Mouse (Mus musculus) MN1 (cell line): ENCODE measurements around the gene 1810024B03Rik.
"Not testable (repeated sequence)": the region's sequence is repeated elsewhere in the genome, so short reads cannot be mapped to it uniquely, and the experiment has no call there.

Experiments used
- DNase-seq: peaks from one replicate; pipeline ENCODE4 v3.0.0-alpha.2; 2016; ENCODE audit warnings: low spot score

1810024B03Rik gene

DNA sequence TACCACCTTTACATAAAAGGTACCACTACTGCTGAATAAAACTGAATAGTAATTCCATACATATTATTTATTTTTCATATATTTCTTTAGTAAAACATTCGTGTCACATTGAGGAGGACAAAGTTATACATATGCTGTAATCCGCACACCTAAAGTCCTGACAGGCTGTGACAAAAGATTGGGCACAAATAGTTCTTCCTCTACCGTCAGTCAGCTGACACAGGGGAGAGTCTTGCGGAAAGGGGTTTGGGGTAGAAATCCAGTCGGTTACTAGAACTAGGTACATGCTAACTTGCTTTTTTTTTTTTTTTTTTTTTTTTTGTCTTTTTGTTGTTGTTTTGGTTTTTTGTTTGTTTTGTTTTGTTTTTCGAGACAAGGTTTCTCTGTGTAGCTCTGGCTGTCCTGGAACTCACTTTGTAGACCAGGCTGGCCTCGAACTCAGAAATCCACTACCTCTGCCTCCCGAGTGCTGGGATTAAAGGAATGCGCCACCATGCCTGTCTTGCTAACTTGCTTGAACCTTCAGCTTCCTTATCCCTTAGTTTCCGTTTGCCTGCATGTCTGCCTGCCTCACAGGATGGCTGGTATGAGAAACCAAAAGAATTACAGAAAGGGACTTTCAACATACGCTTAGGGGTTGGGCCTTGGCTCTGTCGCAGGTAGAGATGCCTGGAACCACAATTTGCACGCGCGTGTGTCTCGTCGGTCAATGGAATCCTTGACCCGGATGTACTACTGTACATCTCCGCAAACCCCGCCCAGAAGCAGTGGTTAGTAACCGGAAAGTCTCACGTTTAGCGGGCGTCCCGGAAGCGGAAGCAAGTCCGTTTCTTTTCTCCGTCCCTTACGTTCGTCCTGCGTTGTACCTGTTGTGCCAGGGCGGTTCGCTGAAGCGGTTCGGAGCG lies at the start of gene 1810024B03Rik, which contains the start of gene Snrnp200:
1810024B03Rik (minus strand) TSS at position 734 of the 905 bp plus-strand sequence.
Snrnp200 (plus strand) TSS at position 840 of the 905 bp plus-strand sequence.
- peak; percentile 95 for DNase-seq

GRCm38 (mm10) chr2:127255294-127255693 lies 47.2 kb upstream of the 1810024B03Rik start:
- no peak for DNase-seq

DNA sequence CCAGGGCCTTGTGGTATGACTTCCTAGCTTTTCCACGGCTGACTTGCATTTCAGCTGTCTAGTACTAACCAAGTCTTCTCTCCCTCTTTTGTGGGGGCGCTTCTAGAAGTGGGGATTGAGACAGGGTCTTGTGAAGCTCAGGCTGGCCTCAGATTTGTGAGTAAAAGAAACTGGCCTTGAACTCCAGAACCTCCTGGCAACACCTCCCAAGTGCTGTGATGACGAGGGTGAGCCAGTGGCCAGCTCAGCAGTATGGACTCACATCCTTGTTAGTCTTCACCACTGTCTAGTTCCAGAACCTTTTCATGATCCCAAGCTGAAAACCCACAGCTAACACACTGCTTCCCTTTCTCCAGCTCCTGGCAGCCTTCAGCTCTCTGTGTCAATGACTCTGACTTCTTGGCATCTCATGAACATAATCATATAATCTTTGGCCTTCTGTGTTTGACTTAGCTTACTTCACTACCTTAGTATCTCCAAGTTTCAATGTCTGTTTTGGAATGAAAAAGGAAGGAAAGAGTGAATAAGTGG lies 46.6 kb upstream of the 1810024B03Rik start:
- DNase-seq: no peak

DNA sequence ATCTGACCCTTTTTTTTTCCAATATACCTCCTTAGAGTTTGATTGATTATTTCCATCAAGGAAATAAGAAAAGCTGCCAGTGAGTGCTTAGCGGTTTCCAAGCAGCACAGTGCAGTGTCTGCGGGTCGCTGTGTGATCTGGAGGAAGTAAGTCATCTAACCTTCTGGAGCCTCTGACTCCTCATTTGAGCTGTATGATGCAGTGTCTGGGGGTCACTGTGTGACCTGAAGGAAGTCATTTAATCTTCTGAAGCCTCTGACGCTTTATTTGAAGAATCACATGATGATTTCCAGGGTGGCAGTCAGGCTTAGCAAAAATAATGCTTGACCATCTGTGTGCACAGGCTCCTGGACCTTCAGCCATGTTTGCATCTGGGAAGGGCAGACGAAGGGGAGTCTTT lies 44.7 kb upstream of the 1810024B03Rik start:
- DNase-seq: no peak

- no peak for DNase-seq
Measured at GRCm38 (mm10) chr2:127251880-127252527, 43.9 kb upstream of the 1810024B03Rik start.

DNA sequence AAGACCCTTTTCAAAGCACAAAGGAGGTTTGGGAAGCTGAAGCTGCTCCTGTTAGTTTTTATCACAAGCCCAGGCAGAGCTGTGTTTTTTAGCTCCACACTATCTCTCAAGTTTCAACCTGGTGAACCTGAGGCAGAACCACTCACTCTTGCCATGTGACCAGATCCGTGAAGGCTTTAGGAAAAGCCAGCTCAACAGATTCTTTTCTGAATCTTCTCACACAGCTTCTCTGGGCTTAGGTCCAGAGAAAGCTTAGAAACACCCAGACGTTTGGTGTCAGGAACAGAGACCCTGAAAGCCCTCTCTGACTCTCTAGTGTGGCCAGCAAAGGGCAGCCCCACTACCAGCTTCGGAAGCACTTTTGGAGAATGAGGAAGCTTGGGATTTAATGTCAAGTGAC lies 43.4 kb upstream of the 1810024B03Rik start:
- no peak for DNase-seq

- no peak for DNase-seq
Measured at GRCm38 (mm10) chr2:127250291-127251008, 42.4 kb upstream of the 1810024B03Rik start.

- DNase-seq: peak; percentile 45
Measured at GRCm38 (mm10) chr2:127248334-127249004, 40.4 kb upstream of the 1810024B03Rik start.

DNA sequence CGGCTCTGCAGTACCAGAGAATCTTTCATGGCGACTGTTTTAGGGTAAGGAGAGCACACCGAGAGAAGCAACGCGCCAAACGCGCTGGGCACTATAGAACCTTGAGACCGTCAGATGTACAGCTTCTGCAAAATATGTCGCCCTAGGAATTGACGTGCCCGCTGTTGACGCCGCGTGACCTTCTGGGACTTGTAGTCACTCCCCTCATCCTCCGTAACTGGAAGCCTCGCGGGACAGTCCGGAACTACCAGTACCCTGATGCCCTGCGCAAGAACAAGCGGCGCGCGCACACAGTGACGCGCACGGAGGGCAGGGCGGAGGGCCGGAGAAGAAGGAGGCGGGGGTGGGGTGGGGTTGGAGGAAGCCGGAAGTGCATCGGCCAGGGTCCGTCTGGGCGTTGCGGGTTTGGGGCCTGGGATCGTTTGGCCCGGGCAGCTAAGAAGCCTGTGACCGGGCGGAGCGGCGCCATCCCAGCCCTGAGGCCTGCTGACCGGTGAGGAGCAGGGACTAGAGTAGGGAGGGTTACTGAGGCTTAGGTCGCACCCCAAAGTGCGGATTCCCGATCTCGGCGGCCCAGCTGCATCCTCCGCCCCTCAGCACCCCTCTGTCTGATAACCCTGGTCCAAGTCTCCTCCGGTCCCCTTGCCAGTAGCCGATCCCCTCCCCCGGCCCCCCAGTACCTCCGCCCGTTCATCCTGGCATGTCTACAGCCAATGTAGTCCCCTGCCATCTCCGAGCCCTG lies 39.7 kb upstream of the 1810024B03Rik start, which contains the start of the genes Ciao1 and Tmem127:
Ciao1 (minus strand) TSS at position 225 of the 742 bp plus-strand sequence.
Tmem127 (plus strand) TSS at position 317 of the 742 bp plus-strand sequence.
- DNase-seq: peak; percentile 99

- no peak for DNase-seq
Measured at GRCm38 (mm10) chr2:127240065-127240464, 32.0 kb upstream of the 1810024B03Rik start.

GRCm38 (mm10) chr2:127237897-127238610 lies 30.0 kb upstream of the 1810024B03Rik start:
- no peak for DNase-seq

GRCm38 (mm10) chr2:127225261-127225660 lies 17.2 kb upstream of the 1810024B03Rik start:
- no peak for DNase-seq

DNA sequence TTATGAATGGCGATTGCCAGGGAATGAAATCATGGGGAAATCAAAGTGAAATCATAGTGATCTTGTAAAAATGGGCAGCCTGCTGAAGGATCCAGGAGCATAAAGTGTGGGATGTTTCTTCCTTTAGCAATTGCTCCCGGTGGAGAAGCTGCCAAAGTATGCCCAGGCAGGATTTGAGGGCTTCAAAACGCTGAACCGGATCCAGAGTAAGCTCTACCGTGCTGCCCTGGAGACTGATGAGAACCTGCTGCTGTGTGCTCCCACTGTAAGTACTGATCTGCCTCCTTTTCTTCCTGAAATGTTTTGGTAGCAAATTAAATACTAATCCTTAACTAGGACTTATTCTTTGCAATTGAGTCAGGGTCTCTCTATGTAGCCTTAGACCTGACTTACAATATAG lies 9.7 kb upstream of the 1810024B03Rik start:
- DNase-seq: no peak

- no peak for DNase-seq
Measured at GRCm38 (mm10) chr2:127210701-127211100, 2.6 kb upstream of the 1810024B03Rik start.

GRCm38 (mm10) chr2:127208452-127208769 lies 331 bp upstream of the 1810024B03Rik start:
- DNase-seq: no peak

DNA sequence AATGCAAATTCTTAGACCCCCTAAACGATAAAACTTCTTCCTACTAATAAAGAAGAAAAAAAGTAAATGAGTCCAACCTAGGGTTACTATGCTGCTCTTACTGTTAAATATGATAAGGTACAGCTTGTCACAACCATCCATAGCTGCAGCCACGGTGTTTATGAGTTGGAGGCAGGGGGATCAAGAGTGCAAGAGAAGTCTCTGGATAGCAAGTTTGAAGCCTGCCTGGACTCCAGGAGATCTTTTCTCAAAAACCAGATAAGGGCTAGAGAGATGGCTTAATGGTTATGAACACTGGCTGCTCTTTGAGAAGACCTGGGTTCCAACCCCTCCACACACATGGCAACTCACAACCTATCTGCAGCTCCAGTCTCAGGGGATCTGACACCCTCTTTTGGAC lies 1.2 kb downstream of the 1810024B03Rik start:
- no peak for DNase-seq

GRCm38 (mm10) chr2:127205936-127206335 lies 2.1 kb downstream of the 1810024B03Rik start:
- not testable (repeated sequence) for DNase-seq

GRCm38 (mm10) chr2:127204932-127205331 lies 3.1 kb downstream of the 1810024B03Rik start:
- DNase-seq: peak; percentile 52

GRCm38 (mm10) chr2:127189574-127189973 lies 18.5 kb downstream of the 1810024B03Rik start:
- DNase-seq: no peak
